Mouse (Mus musculus): Measurements from ENCODE around the gene Olfr735. TPM values are rescaled to one million over a fixed set of nuclear protein-coding genes. Genes with fewer than 3 reads are reported as not detected.

The Olfr735 gene
- polyA plus RNA-seq, 1 experiment = not detected

- TF ChIP-seq EP300 (IDR thresholded peaks at IDR 0.05; ENCODE audit: insufficient read depth, low read depth, low read length) = no peak
- TF ChIP-seq POLR2A (IDR thresholded peaks at IDR 0.05; ENCODE audit: insufficient read depth, low read length) = no peak
- peak; percentile 65 for TF ChIP-seq CTCF (IDR thresholded peaks at IDR 0.05; ENCODE audit: low read depth, low read length)
- no peaks in the 10 kb centered on the region for H3K4me1 ChIP-seq (ENCODE audit: control insufficient read depth, insufficient read depth, low read length)
- no peaks in the 10 kb centered on the region for H3K9me3 ChIP-seq (replicated peaks; ENCODE audit: control insufficient read depth, insufficient read depth, low read length, poor library complexity, severe bottlenecking)
- no peaks in the 10 kb centered on the region for H3K36me3 ChIP-seq (ENCODE audit: control insufficient read depth, insufficient read depth, low read length, poor library complexity, severe bottlenecking)
- H3K4me3 ChIP-seq (ENCODE audit: low read depth, low read length) = no peak overlapping the region
- no peaks in the 10 kb centered on the region for H3K27me3 ChIP-seq (ENCODE audit: control insufficient read depth, insufficient read depth, low read length, poor library complexity, severe bottlenecking)
- H3K27ac ChIP-seq (ENCODE audit: insufficient read depth, low read length) = no peak overlapping the region
- no peak overlapping the region for H3K9ac ChIP-seq (ENCODE audit: low read depth, poor library complexity, severe bottlenecking)
Measured at GRCm38 (mm10) chr14:50352438-50352837, 3.8 kb upstream of the Olfr735 start.

- TF ChIP-seq EP300 (IDR thresholded peaks at IDR 0.05; ENCODE audit: insufficient read depth, low read depth, low read length) (no peak), CTCF (IDR thresholded peaks at IDR 0.05; ENCODE audit: low read depth, low read length) (no peak), POLR2A (IDR thresholded peaks at IDR 0.05; ENCODE audit: insufficient read depth, low read length) (no peak)
- no peaks in the 10 kb centered on the region for H3K9me3 ChIP-seq (replicated peaks; ENCODE audit: control insufficient read depth, insufficient read depth, low read length, poor library complexity, severe bottlenecking)
- no peak within 1 kb of the TSS for H3K9ac ChIP-seq (ENCODE audit: low read depth, poor library complexity, severe bottlenecking)
- no peaks in the 10 kb centered on the region for H3K36me3 ChIP-seq (ENCODE audit: control insufficient read depth, insufficient read depth, low read length, poor library complexity, severe bottlenecking)
- no peaks in the 10 kb centered on the region for H3K27me3 ChIP-seq (ENCODE audit: control insufficient read depth, insufficient read depth, low read length, poor library complexity, severe bottlenecking)
- H3K4me1 ChIP-seq (ENCODE audit: control insufficient read depth, insufficient read depth, low read length) = no peaks in the 10 kb centered on the region
- no peak within 1 kb of the TSS for H3K27ac ChIP-seq (ENCODE audit: insufficient read depth, low read length)
- no peak within 1 kb of the TSS for H3K4me3 ChIP-seq (ENCODE audit: low read depth, low read length)
Measured at GRCm38 (mm10) chr14:50326661-50327060, 22.0 kb downstream of the Olfr735 start, which contains the start of gene Olfr734. Olfr734 (minus strand) TSS chr14:50326761.

GRCm38 (mm10) chr14:50301422-50301821, 47.2 kb downstream of the Olfr735 start, which contains the start of gene Olfr733:
Olfr733 (minus strand) TSS chr14:50301522.
- Histone ChIP-seq H3K9me3 (replicated peaks; ENCODE audit: control insufficient read depth, insufficient read depth, low read length, poor library complexity, severe bottlenecking) (no peaks in the 10 kb centered on the region), H3K27me3 (ENCODE audit: control insufficient read depth, insufficient read depth, low read length, poor library complexity, severe bottlenecking) (no peaks in the 10 kb centered on the region), H3K4me3 (ENCODE audit: low read depth, low read length) (no peak within 1 kb of the TSS), H3K27ac (ENCODE audit: insufficient read depth, low read length) (no peak within 1 kb of the TSS), H3K4me1 (ENCODE audit: control insufficient read depth, insufficient read depth, low read length) (no peaks in the 10 kb centered on the region), H3K36me3 (ENCODE audit: control insufficient read depth, insufficient read depth, low read length, poor library complexity, severe bottlenecking) (no peaks in the 10 kb centered on the region), H3K9ac (ENCODE audit: low read depth, poor library complexity, severe bottlenecking) (no peak within 1 kb of the TSS)
- TF ChIP-seq CTCF (IDR thresholded peaks at IDR 0.05; ENCODE audit: low read depth, low read length) (no peak), POLR2A (IDR thresholded peaks at IDR 0.05; ENCODE audit: insufficient read depth, low read length) (no peak), EP300 (IDR thresholded peaks at IDR 0.05; ENCODE audit: insufficient read depth, low read depth, low read length) (no peak)

Other genes starting within 250 kb of the Olfr735 start
- gene Olfr727, start 225.7 kb downstream of the Olfr735 start, polyA plus RNA-seq (2011; ENCODE audit: insufficient read depth, insufficient read length, low read depth, missing spikeins) = not detected in 2 replicates
- gene Olfr728, start 206.2 kb downstream of the Olfr735 start, polyA plus RNA-seq (2011; ENCODE audit: insufficient read depth, insufficient read length, low read depth, missing spikeins) = not detected in 2 replicates
- 0.13 TPM in 1 of 2 replicates, not detected in the other for gene Olfr729, start 196.0 kb downstream of the Olfr735 start, polyA plus RNA-seq (2011; ENCODE audit: insufficient read depth, insufficient read length, low read depth, missing spikeins)
- gene Olfr730, start 160.7 kb downstream of the Olfr735 start, polyA plus RNA-seq (2011; ENCODE audit: insufficient read depth, insufficient read length, low read depth, missing spikeins) = not detected in 2 replicates
- gene Olfr731, start 107.0 kb downstream of the Olfr735 start, polyA plus RNA-seq (2011; ENCODE audit: insufficient read depth, insufficient read length, low read depth, missing spikeins) = not detected in 2 replicates
- gene Olfr732, start 64.7 kb downstream of the Olfr735 start, polyA plus RNA-seq (2011; ENCODE audit: insufficient read depth, insufficient read length, low read depth, missing spikeins) = not detected in 2 replicates
- gene Olfr733, start 47.4 kb downstream of the Olfr735 start, polyA plus RNA-seq (2011; ENCODE audit: insufficient read depth, insufficient read length, low read depth, missing spikeins) = not detected in 2 replicates
- gene Olfr734, start 22.1 kb downstream of the Olfr735 start, polyA plus RNA-seq (2011; ENCODE audit: insufficient read depth, insufficient read length, low read depth, missing spikeins) = not detected in 2 replicates
- not detected in 2 replicates for gene Tlr11, start 9.0 kb upstream of the Olfr735 start, polyA plus RNA-seq (2011; ENCODE audit: insufficient read depth, insufficient read length, low read depth, missing spikeins)
- not detected in 2 replicates for gene Olfr736, start 32.3 kb upstream of the Olfr735 start, polyA plus RNA-seq (2011; ENCODE audit: insufficient read depth, insufficient read length, low read depth, missing spikeins)
- not detected in 2 replicates for gene Olfr738, start 58.7 kb upstream of the Olfr735 start, polyA plus RNA-seq (2011; ENCODE audit: insufficient read depth, insufficient read length, low read depth, missing spikeins)
- not detected in 2 replicates for gene Olfr739, start 69.8 kb upstream of the Olfr735 start, polyA plus RNA-seq (2011; ENCODE audit: insufficient read depth, insufficient read length, low read depth, missing spikeins)
- not detected in 2 replicates for gene Olfr740, start 96.7 kb upstream of the Olfr735 start, polyA plus RNA-seq (2011; ENCODE audit: insufficient read depth, insufficient read length, low read depth, missing spikeins)
- not detected in 2 replicates for gene Olfr741, start 123.9 kb upstream of the Olfr735 start, polyA plus RNA-seq (2011; ENCODE audit: insufficient read depth, insufficient read length, low read depth, missing spikeins)
- not detected in 2 replicates for gene Olfr742, start 154.7 kb upstream of the Olfr735 start, polyA plus RNA-seq (2011; ENCODE audit: insufficient read depth, insufficient read length, low read depth, missing spikeins)
- not detected in 2 replicates for gene Olfr743, start 173.0 kb upstream of the Olfr735 start, polyA plus RNA-seq (2011; ENCODE audit: insufficient read depth, insufficient read length, low read depth, missing spikeins)